ENCODE assay signal across 33 mouse cellular contexts in the genomic region with DNA sequence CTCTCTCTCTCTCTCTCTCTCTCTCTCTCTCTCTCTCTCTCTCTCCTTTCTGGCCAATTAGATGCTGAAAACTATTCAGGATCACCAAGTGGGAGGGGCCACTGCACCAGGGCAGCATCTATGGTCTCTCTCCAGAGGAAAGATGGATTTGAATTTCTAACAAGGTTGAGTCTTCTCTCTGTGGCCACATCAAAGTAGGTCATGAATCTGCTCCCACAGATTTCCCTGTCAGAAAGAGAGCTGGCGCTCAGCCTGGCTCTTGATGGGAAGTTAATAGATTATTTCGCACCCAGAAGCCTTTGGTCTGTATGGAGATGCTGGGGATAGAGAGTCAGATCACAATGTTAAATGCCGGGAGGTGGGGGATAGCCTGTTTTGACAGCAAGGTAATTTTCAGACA. TPM values are rescaled to one million over a fixed set of nuclear protein-coding genes. Genes with fewer than 3 reads are reported as not detected.
DNase-seq lines count a peak whose midpoint lies in the region; ATAC-seq and TF ChIP-seq lines count a peak whose summit lies in the region.
"Had no signal": no experiment of that assay in that cellular context is flagged by ENCODE, and none has a peak within 500 bp of the region (broad histone marks: within the 10 kb centered on the region; RNA-seq: fewer than 3 reads in every experiment).

No protein-coding gene starts in this region.

- H3K4me3 ChIP-seq in forebrain, postnatal 0 days (ENCODE audit: low read depth, low read length) = no peak overlapping the region
- H3K4me3 ChIP-seq in forebrain, embryonic 10.5 days = no peak overlapping the region
- H3K4me3 ChIP-seq in midbrain, embryonic 14.5 days (replicated peaks; ENCODE audit: low read depth, low read length) = no peak overlapping the region
- H3K4me3 ChIP-seq in midbrain, embryonic 11.5 days (ENCODE audit: low read depth, low read length) = no peak overlapping the region
- H3K4me3 ChIP-seq in cerebellum, adult 2 months (replicated peaks; ENCODE audit: insufficient read depth, low read depth, low read length) = no peak overlapping the region
- H3K4me3 ChIP-seq: forebrain, embryonic 13.5 days; heart, embryonic 12.5 days; layer of hippocampus, adult 2 months; limb, embryonic 12.5 days had no signal

- H3K9ac ChIP-seq in forebrain, postnatal 0 days = no peak overlapping the region
- H3K9ac ChIP-seq in midbrain, embryonic 14.5 days (replicated peaks; ENCODE audit: low read length) = no peak overlapping the region
- no peak overlapping the region for H3K9ac ChIP-seq in midbrain, embryonic 11.5 days (ENCODE audit: low read length)
- H3K9ac ChIP-seq: forebrain, embryonic 13.5 days; heart, embryonic 12.5 days; limb, embryonic 12.5 days; liver, postnatal 0 days had no signal

- WGBS in forebrain, postnatal 0 days = 46% methylated on average over 3 of the region's 3 CpGs
- WGBS in forebrain, embryonic 10.5 days = 78% methylated on average over 3 of the region's 3 CpGs
- WGBS in midbrain, embryonic 14.5 days = 46% methylated on average over 3 of the region's 3 CpGs
- 65% methylated on average over 3 of the region's 3 CpGs for WGBS in midbrain, embryonic 11.5 days
- 19% methylated on average over 3 of the region's 3 CpGs for WGBS in cerebellum, adult 2 months

- H3K27me3 ChIP-seq in forebrain, postnatal 0 days (ENCODE audit: insufficient read depth, low read length) = no peaks in the 10 kb centered on the region
- peaks cover 21% of the 10 kb centered on the region for H3K27me3 ChIP-seq in forebrain, embryonic 10.5 days (ENCODE audit: poor library complexity, severe bottlenecking)
- no peaks in the 10 kb centered on the region for H3K27me3 ChIP-seq in midbrain, embryonic 14.5 days (ENCODE audit: control insufficient read depth, insufficient read depth, low read length)
- no peaks in the 10 kb centered on the region for H3K27me3 ChIP-seq in midbrain, embryonic 11.5 days (ENCODE audit: control insufficient read depth, insufficient read depth, low read length)
- H3K27me3 ChIP-seq in cerebellum, adult 2 months (ENCODE audit: control insufficient read depth, insufficient read depth, low read length) = peaks cover 1% of the 10 kb centered on the region; the same call in 1 of the 2 replicates
- H3K27me3 ChIP-seq: forebrain, embryonic 13.5 days; Patski had no signal

- DNase-seq in forebrain, postnatal 0 days = no peak
- DNase-seq in forebrain, embryonic 10.5 days (ENCODE audit: extremely low spot score, low spot score) = no peak
- peak; percentile 24 for DNase-seq in midbrain, embryonic 14.5 days
- DNase-seq in midbrain, embryonic 11.5 days (ENCODE audit: low spot score, missing footprints) = no peak
- DNase-seq in cerebellum, adult 2 months = peak; percentile 28 to 60
- peak; percentile 33 to 66 for DNase-seq in cerebellum, postnatal 25 days
- DNase-seq in urinary bladder, postnatal 25 days (ENCODE audit: low spot score) = no peak
- DNase-seq in frontal cortex, postnatal 10 days (ENCODE audit: low spot score in 2 of 2) = no peak
- DNase-seq: adrenal gland, postnatal 36 days; gastrocnemius, postnatal 14 days; heart, adult 18-20 months; heart, postnatal 10 days; kidney, adult 2 months; kidney, postnatal 10 days; liver, postnatal 0 days; lung, postnatal 10 days; thymus, adult 2 months had no signal

- H3K27ac ChIP-seq in forebrain, postnatal 0 days (ENCODE audit: low read depth, low read length) = no peak overlapping the region
- H3K27ac ChIP-seq in forebrain, embryonic 10.5 days = no peak overlapping the region
- H3K27ac ChIP-seq in midbrain, embryonic 14.5 days (replicated peaks; ENCODE audit: low read depth, low read length) = no peak overlapping the region
- H3K27ac ChIP-seq in midbrain, embryonic 11.5 days (ENCODE audit: low read depth, low read length) = no peak overlapping the region
- H3K27ac ChIP-seq in cerebellum, adult 2 months (ENCODE audit: insufficient read depth, low read length) = no peak overlapping the region
- H3K27ac ChIP-seq: forebrain, embryonic 13.5 days; layer of hippocampus, adult 2 months; limb, embryonic 12.5 days had no signal

- no peak for TF ChIP-seq CTCF in forebrain, postnatal 0 days (IDR thresholded peaks at IDR 0.05; ENCODE audit: low read depth)
- no peak for TF ChIP-seq CTCF in cerebellum, adult 2 months (IDR thresholded peaks at IDR 0.05; ENCODE audit: borderline replicate concordance, insufficient read depth, low read depth, low read length)

- no peaks in the 10 kb centered on the region for H3K9me3 ChIP-seq in forebrain, postnatal 0 days (ENCODE audit: low read length)
- H3K9me3 ChIP-seq in forebrain, embryonic 10.5 days = no peaks in the 10 kb centered on the region
- H3K9me3 ChIP-seq in midbrain, embryonic 14.5 days (ENCODE audit: control insufficient read depth, low read length) = no peaks in the 10 kb centered on the region
- H3K9me3 ChIP-seq in midbrain, embryonic 11.5 days (ENCODE audit: control insufficient read depth, low read length) = no peaks in the 10 kb centered on the region
- H3K9me3 ChIP-seq: forebrain, embryonic 13.5 days; heart, embryonic 12.5 days; limb, embryonic 12.5 days had no signal

- no peaks in the 10 kb centered on the region for H3K36me3 ChIP-seq in forebrain, postnatal 0 days (ENCODE audit: insufficient read depth)
- no peaks in the 10 kb centered on the region for H3K36me3 ChIP-seq in forebrain, embryonic 10.5 days (replicated peaks)
- H3K36me3 ChIP-seq in midbrain, embryonic 14.5 days (ENCODE audit: control insufficient read depth, insufficient read depth, low read length) = no peaks in the 10 kb centered on the region
- no peaks in the 10 kb centered on the region for H3K36me3 ChIP-seq in midbrain, embryonic 11.5 days (ENCODE audit: control insufficient read depth, insufficient read depth, low read length)
- H3K36me3 ChIP-seq: heart, embryonic 12.5 days; limb, embryonic 12.5 days had no signal

- no peak for TF ChIP-seq POLR2A in cerebellum, adult 2 months (IDR thresholded peaks at IDR 0.05; ENCODE audit: borderline replicate concordance, insufficient read depth, low read length)

- H3K4me1 ChIP-seq in forebrain, postnatal 0 days (ENCODE audit: insufficient read depth) = no peaks in the 10 kb centered on the region
- peaks cover 13% of the 10 kb centered on the region for H3K4me1 ChIP-seq in forebrain, embryonic 10.5 days
- H3K4me1 ChIP-seq in midbrain, embryonic 14.5 days (ENCODE audit: control insufficient read depth, insufficient read depth, low read length) = peaks cover 17% of the 10 kb centered on the region
- peaks cover 12% of the 10 kb centered on the region for H3K4me1 ChIP-seq in midbrain, embryonic 11.5 days (ENCODE audit: control insufficient read depth, insufficient read depth, low read length)
- no peaks in the 10 kb centered on the region for H3K4me1 ChIP-seq in cerebellum, adult 2 months (ENCODE audit: control insufficient read depth, insufficient read depth, low read length)
- H3K4me1 ChIP-seq: limb, embryonic 12.5 days had no signal

- 0 out of 2 replicates have a peak, but pooled peaks have one; percentile 19 for ATAC-seq in forebrain, postnatal 0 days
- ATAC-seq in midbrain, embryonic 14.5 days (ENCODE audit: low FRiP score, low TSS enrichment) = no peak
- no peak for ATAC-seq in midbrain, embryonic 11.5 days (ENCODE audit: low FRiP score)
- ATAC-seq: forebrain, embryonic 13.5 days; inflammation-experienced regulatory T-cells, adult 6 months; liver, postnatal 0 days; Patski had no signal

- no peak overlapping the region for H3K4me2 ChIP-seq in forebrain, postnatal 0 days (ENCODE audit: low read depth)
- H3K4me2 ChIP-seq in midbrain, embryonic 14.5 days (ENCODE audit: low read length) = no peak overlapping the region
- no peak overlapping the region for H3K4me2 ChIP-seq in midbrain, embryonic 11.5 days
- H3K4me2 ChIP-seq: forebrain, embryonic 13.5 days; heart, embryonic 12.5 days; limb, embryonic 12.5 days; liver, embryonic 11.5 days had no signal

RNA-seq across cellular contexts. Expression of a gene that starts 12.1 kb away (rescaled TPM):
- not detected in 2 replicates for total RNA-seq in forebrain, postnatal 0 days (2014; rRNA removed)
- polyA plus RNA-seq in forebrain, postnatal 0 days (2015; fragmentation: Nextera tagmentation; extraction: Ambion mirVana) = not detected in 2 replicates
- not detected in 2 replicates for polyA plus RNA-seq in forebrain, embryonic 10.5 days (2016; fragmentation: Nextera tagmentation; extraction: Ambion mirVana)
- not detected in 2 replicates for polyA plus RNA-seq in midbrain, embryonic 14.5 days (2014; fragmentation: Nextera tagmentation; extraction: Ambion mirVana)
- polyA plus RNA-seq in midbrain, embryonic 11.5 days (2014; fragmentation: Nextera tagmentation; extraction: Ambion mirVana) = not detected in 2 replicates
- 0.03 and 0.07 TPM in 2 replicates for polyA plus RNA-seq in cerebellum, adult 2 months (2012; rRNA removed)
- total RNA-seq: adrenal gland, adult 18-20 months; adrenal gland, postnatal 36 days; heart, adult 18-20 months; heart, postnatal 10 days; layer of hippocampus, adult 2 months; layer of hippocampus, postnatal 25 days; megakaryocyte progenitor cell, adult 5-6 weeks; midbrain, postnatal 0 days; neutrophil, adult 5-6 weeks had no signal
- polyA plus RNA-seq: embryonic facial prominence, embryonic 11.5 days; forebrain, embryonic 13.5 days; heart, embryonic 12.5 days; hindbrain, embryonic 11.5 days; inflammation-experienced regulatory T-cells, adult 6 months; kidney, adult 2 months; limb, embryonic 12.5 days; liver, embryonic 11.5 days; liver, postnatal 0 days; midbrain, postnatal 0 days; Patski; small intestine, adult 2 months; stomach, embryonic 16.5 days; thymus, adult 2 months had no signal

RNA-seq across cellular contexts. Expression of a gene that starts 30.1 kb away (rescaled TPM):
- total RNA-seq in forebrain, postnatal 0 days (2014; rRNA removed) = 38.3 and 49.5 TPM in 2 replicates
- polyA plus RNA-seq in forebrain, postnatal 0 days (2015; fragmentation: Nextera tagmentation; extraction: Ambion mirVana) = 17.3 and 17.4 TPM in 2 replicates
- 16.4 and 17.2 TPM in 2 replicates for polyA plus RNA-seq in forebrain, embryonic 10.5 days (2016; fragmentation: Nextera tagmentation; extraction: Ambion mirVana)
- 14.2 and 22.4 TPM in 2 replicates for polyA plus RNA-seq in midbrain, embryonic 14.5 days (2014; fragmentation: Nextera tagmentation; extraction: Ambion mirVana)
- 15.6 and 18.6 TPM in 2 replicates for polyA plus RNA-seq in midbrain, embryonic 11.5 days (2014; fragmentation: Nextera tagmentation; extraction: Ambion mirVana)
- polyA plus RNA-seq in cerebellum, adult 2 months (2012; rRNA removed) = 13.2 and 14.0 TPM in 2 replicates

RNA-seq across cellular contexts. Expression of a gene that starts 32.6 kb away (rescaled TPM):
- 0.08 and 0.29 TPM in 2 replicates for total RNA-seq in forebrain, postnatal 0 days (2014; rRNA removed)
- 0.35 and 0.43 TPM in 2 replicates for polyA plus RNA-seq in forebrain, postnatal 0 days (2015; fragmentation: Nextera tagmentation; extraction: Ambion mirVana)
- polyA plus RNA-seq in forebrain, embryonic 10.5 days (2016; fragmentation: Nextera tagmentation; extraction: Ambion mirVana) = 0.12 TPM in 1 of 2 replicates, not detected in the other
- 0.21 and 0.39 TPM in 2 replicates for polyA plus RNA-seq in midbrain, embryonic 14.5 days (2014; fragmentation: Nextera tagmentation; extraction: Ambion mirVana)
- polyA plus RNA-seq in midbrain, embryonic 11.5 days (2014; fragmentation: Nextera tagmentation; extraction: Ambion mirVana) = 0.08 and 0.27 TPM in 2 replicates
- 7.6 and 7.7 TPM in 2 replicates for polyA plus RNA-seq in cerebellum, adult 2 months (2012; rRNA removed)
- total RNA-seq: heart, adult 18-20 months; megakaryocyte progenitor cell, adult 5-6 weeks; neutrophil, adult 5-6 weeks had no signal
- polyA plus RNA-seq: forebrain, embryonic 13.5 days; heart, embryonic 12.5 days; inflammation-experienced regulatory T-cells, adult 6 months; liver, embryonic 11.5 days; liver, postnatal 0 days; Patski; small intestine, adult 2 months had no signal

Comparison
In these comparisons a context has a peak if more than half of its experiments do, and no peak if none do; other contexts are left out.
1. DNase-seq: peak in midbrain, embryonic 14.5 days (single experiment), cerebellum, adult 2 months (2 of 2) and cerebellum, postnatal 25 days (2 of 2); none in forebrain, postnatal 0 days (single experiment), forebrain, embryonic 10.5 days (single experiment), midbrain, embryonic 11.5 days (single experiment), urinary bladder, postnatal 25 days (single experiment) and frontal cortex, postnatal 10 days (0 of 2).